Mouse (Mus musculus) left cerebral cortex, postnatal 14 days (tissue): Measurements from ENCODE around the gene Anapc11. TPM values are rescaled to one million over a fixed set of nuclear protein-coding genes. Genes with fewer than 3 reads are reported as not detected.
"Not testable (repeated sequence)": the region's sequence is repeated elsewhere in the genome, so short reads cannot be mapped to it uniquely, and the experiment has no call there.

Experiments used
- DNase-seq, 2 experiments: peaks; one replicate each; pipeline ENCODE4 v3.0.0; 2021 to 2022; ENCODE audit warnings: low spot score in 2 of 2, mixed read lengths in 1 of 2
- intact Hi-C: fragments of 180-260 bp; cut with DNase I; formaldehyde crosslinking; loops from one replicate; pipeline ENCODE4 v1.15.1; 2025
- total RNA-seq, 2 experiments: library from RNA; stranded (reverse); gene quantifications; 2 replicates each; pipeline ENCODE4 v1.2.3; 2021

Anapc11 gene
- total RNA-seq, 2 experiments from 2014 or later: 99.6 to 100 TPM

- intact Hi-C loops: loop anchor here (5.0 kb wide), 1 partner anchor 56 kb away; no protein-coding TSS in a partner anchor
- peak; percentile 100 for DNase-seq
These were observed 25.3 kb upstream of the Anapc11 start, which contains the start of gene P4hb for GRCm38 (mm10) chr11:120572752-120573584. Gene P4hb, minus strand, starts transcription at chr11:120573253.

DNA sequence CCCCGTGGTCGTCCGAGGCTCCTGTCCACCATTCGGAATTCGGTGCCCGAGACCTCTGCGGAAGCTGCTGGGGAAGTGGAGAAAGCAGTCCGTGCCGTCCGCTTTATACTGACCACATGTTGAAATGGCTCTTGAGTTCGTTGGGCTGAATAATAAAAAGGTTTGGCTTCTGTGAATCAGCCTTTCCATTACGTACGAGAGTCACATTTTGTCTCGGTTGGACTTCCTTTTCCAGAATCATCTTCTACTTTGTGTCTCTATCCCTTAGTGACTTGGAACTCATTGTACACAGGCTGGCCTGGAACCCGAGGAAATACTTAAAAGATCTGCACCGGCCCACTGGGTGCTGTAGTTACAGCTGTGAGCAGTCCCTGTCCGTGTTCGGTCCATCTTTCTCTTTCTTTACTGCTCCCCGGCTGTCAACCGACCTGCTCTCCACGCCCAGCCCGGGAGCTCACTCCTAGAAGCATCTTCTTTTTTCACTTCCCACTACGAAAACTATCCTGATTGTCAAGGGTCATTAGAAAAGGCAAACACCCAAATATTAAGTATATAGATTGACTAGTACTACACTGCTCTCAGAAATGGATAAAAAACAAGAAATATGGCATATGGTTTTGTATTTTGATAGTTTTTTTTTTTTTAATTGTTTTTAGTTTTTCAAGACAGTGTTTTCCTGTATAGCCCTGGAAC is 24.5 kb upstream of the Anapc11 start:
- intact Hi-C loops: loop anchor here (5.0 kb wide), 1 partner anchor 56 kb away; no protein-coding TSS in a partner anchor
- no peak for DNase-seq

GRCm38 (mm10) chr11:120574278-120574600 is 24.0 kb upstream of the Anapc11 start:
- intact Hi-C loops: loop anchor here (5.0 kb wide), 1 partner anchor 57 kb away; no protein-coding TSS in a partner anchor

GRCm38 (mm10) chr11:120575046-120575445 is 23.2 kb upstream of the Anapc11 start:
- intact Hi-C loops: no loop called here

More at GRCm38 (mm10) chr11:120574278-120574600, 24.0 kb upstream of the Anapc11 start:
- DNase-seq: no peak

DNA sequence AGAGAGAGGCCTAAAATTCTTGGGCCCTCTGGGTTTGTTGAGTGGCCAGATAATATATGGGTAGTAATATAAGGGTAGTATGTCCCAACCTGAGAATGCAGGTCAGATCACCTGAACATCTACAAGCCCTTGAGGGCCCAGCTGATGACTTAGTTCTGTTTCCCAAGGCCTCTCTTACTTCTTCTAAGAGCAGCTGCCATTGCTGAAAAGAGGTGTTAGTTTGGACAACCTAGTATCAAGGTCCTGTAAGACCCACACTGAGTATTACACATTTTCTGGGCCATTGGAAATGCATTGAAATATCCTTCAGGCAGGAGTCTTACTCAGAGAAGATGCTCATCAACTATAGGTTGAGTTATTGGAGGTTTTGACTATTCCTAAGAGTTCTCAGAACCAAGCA is 22.3 kb upstream of the Anapc11 start:
- DNase-seq: no peak
- intact Hi-C loops: no loop called here

More at GRCm38 (mm10) chr11:120575046-120575445, 23.2 kb upstream of the Anapc11 start:
- DNase-seq: no peak

GRCm38 (mm10) chr11:120576365-120576981 is 21.7 kb upstream of the Anapc11 start:
- DNase-seq: no peak
- intact Hi-C loops: no loop called here

DNA sequence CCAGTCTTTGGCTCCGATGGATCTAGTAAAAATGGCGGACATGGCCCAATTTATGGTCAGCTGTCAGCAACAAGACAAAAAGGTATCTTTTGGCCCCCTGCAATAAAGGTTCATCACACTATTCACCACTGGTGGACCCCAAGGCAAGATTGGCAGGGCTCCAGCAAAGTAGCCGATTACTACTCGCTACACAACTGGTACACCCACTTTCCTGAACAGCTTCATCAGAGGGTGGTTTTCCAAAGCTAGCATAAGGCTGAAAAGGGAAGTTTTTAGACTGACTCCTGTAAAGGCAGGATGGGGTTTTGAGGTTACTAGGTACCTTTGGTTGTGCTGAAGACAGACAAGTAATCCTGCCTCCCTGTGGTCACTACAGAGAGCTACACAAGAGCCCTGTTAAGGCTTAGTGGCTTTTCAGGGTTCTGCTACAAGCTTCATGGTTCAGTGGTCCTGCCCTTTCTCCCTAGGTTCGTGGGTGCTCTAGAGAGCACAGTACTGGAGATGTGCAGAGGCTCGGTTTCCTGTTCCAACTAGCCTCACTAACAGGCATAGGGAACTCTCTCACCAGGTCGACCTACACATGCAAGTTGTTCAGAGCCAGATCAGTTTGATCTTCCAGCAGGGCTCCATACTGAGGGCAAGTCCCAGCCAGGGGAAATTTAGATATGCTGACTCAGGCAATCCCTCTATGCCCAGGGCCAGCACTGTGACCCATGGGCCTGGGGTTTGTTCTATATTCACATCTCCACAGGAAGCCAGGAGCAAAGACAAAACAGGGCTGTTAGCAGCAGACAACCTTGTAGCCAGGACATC is 20.8 kb upstream of the Anapc11 start:
- DNase-seq: no peak
- intact Hi-C loops: no loop called here

- intact Hi-C loops: no loop called here
- no peak for DNase-seq
These were observed 20.1 kb upstream of the Anapc11 start for GRCm38 (mm10) chr11:120578024-120578693.

DNA sequence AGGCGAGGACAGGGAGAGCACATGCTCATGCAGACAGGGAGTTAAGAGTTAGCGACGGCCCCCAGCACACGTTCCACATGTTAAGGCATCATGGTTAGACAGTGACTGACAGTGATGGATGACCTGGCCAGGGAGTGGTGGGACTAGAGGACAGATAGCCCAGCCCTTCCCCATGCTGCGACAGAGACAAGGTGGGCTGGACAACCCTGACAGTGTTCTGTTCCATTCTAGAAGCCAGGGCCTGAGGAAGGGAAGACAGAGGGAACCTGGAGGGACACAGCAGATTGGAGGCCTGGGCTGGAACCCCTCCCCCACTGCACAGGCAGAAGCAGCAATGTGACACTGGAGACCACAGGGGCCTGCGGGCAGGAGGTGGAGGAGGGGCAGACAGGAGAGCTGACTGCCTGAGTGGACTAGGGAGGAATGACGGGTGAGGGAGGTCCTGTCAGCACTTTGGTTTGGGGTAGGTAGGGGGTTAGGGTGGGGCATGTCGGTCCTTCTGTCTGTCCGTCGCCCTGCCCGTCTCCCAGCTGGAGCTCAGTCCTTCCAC is 19.5 kb upstream of the Anapc11 start:
- no peak for DNase-seq
- intact Hi-C loops: no loop called here

DNA sequence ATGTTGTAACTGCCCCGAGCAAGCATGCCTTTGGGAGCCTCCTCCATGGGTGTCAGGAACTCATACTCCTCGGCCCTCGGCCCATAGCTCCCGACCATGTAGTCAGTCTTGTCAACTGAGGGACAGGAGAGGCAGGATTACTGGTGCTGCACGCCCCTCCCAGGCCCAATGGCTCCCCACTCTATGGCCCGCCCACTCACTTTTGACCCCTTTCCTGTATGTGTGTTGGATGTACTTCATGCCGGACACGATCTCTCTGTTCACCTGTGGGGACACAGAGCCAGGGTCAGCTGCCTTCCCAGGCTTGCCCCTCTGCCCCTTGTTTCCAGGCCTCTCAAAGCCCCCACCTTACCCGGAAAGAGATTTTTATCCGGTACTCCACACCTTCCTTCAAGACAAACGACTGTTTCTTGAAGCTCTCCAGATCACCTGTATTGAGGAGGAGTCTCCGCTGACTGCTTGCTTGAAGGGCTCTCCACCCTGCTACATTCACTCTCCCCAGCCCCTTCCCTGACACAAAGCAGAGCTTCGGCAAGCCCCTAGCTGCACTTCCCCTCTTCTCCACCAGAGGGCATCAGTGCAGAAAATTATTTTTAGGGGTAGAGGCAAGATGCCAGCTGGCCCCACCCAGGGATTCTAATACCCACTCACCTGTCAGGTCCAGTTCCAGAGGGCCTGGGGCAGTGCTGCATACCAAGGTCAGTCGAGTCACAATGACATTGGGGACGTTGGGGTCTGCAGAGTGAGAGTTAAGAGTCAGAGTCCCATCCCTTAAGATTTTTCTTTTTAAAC is 18.7 kb upstream of the Anapc11 start:
- intact Hi-C loops: no loop called here

DNA sequence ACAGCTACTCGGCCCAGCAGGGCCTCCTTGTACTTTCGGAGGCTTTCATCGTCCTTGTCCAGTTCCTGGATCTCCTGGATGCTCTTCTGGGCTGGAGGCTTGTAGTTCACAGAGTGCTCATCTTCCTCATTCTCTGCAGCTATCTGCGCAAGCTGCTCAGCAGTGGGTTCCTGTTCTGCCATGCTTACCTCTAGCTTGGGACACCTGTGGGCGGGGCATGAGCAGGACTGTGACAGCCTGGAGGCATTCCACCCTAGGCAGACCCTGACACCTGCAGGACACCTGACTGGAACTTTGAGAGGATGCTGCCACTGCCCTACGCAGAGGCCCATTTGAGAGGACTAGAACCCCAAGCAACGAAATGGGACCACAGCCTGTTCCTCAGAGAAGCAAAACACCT is 18.0 kb upstream of the Anapc11 start:
- intact Hi-C loops: no loop called here
- DNase-seq: no peak

More for the DNA sequence above, 18.7 kb upstream of the Anapc11 start:
- DNase-seq: peak; percentile 68 to 79

GRCm38 (mm10) chr11:120580871-120581331 is 17.3 kb upstream of the Anapc11 start:
- intact Hi-C loops: no loop called here
- no peak for DNase-seq

DNA sequence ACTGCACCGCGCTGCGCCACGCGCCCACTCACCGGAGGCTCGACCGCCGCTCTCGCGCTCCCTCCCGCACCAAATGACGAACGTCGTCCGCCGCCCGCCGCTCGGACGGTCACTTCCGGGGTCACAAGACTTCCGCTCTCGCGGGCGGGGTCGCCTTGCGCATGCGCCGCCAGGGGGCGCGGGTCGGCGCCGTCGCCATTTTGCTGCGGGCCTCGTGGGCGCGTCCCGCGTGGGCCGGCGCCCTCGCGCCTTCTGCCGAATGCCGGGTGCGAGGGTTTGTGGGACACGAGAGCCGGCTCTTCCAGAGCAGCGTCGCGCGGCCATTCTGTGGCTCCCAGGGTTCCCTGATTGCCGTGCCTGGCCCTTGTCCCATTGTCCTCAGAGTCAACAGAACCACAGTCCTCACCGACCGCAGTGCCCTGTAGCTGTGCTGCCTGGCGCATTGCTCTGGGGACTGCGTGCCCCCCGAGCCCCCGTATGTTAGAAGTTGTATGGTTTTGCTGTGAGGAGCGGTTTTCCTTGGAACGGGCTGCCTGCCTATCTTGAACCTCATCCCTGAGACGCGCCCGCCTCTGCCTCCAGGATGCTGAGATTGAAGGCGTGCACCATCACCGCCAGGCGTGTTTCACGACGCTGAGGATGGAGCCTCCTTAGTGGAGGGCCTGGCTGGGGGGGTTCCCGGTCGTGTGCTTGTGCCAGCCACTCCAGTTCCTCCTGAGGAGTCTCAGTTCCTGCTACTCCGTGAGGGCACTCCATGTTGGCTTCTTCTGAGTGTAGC is 16.5 kb upstream of the Anapc11 start, which contains the start of gene Arhgdia:
Gene Arhgdia (minus strand): TSS at position 135 of the 778 bp plus-strand sequence.
- DNase-seq: peak; percentile 90 to 92
- intact Hi-C loops: no loop called here

- DNase-seq: peak in 1 of 2 experiments; percentile 49
- intact Hi-C loops: no loop called here
These were observed 15.8 kb upstream of the Anapc11 start for GRCm38 (mm10) chr11:120582268-120582981.

DNA sequence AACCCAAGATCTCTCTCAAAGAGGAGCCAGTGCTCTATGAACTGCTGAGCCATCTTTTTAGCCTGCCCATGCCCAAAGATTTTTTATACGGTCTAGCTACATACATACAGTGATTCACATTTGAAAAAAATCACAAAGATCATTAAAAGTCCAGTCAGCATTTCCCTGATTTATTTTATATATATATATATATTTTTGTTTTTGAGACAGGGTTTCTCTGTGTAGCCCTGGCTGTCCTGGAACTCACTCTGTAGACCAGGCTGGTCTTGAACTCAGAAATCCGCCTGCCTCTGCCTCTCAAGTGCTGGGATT is 15.3 kb upstream of the Anapc11 start:
- intact Hi-C loops, DNase-seq: not testable (repeated sequence)

GRCm38 (mm10) chr11:120583937-120584336 is 14.3 kb upstream of the Anapc11 start:
- no peak for DNase-seq
- intact Hi-C loops: no loop called here
